Mouse (Mus musculus) midbrain, embryonic 15.5 days (tissue): Measurements from ENCODE around the gene Trp53tg5. TPM values are rescaled to one million over a fixed set of nuclear protein-coding genes. Genes with fewer than 3 reads are reported as not detected.
A peak's percentile ranks its signal among the peaks of the same experiment; 100 is the strongest.

ENCODE experiments used
- ATAC-seq: fragments of 200-750 bp; cut with Nextera tagmentation; replicated peaks from 2 replicates; pipeline ENCODE4 v1.8.0; 2017; ENCODE audit warnings: moderate TSS enrichment
- H3K27ac ChIP-seq: fragments of 300-500 bp; sonication (generic); 2 replicates; pipeline ENCODE4 v1.5.1; 2015; ENCODE audit warnings: mild to moderate bottlenecking, inconsistent platforms
- H3K27me3 ChIP-seq: fragments of 300-500 bp; sonication (generic); replicated peaks from 2 replicates; pipeline ENCODE4 v1.6.1; 2015; ENCODE audit warnings: inconsistent platforms
- H3K36me3 ChIP-seq: fragments of 300-500 bp; sonication (generic); replicated peaks from 2 replicates; pipeline ENCODE4 v1.6.1; 2015; ENCODE audit warnings: inconsistent platforms
- H3K4me1 ChIP-seq: fragments of 300-500 bp; sonication (generic); 2 replicates; pipeline ENCODE4 v1.6.1; 2015; ENCODE audit warnings: inconsistent platforms
- H3K4me2 ChIP-seq: fragments of 300-500 bp; sonication (generic); 2 replicates; pipeline ENCODE4 v1.6.1; 2015; ENCODE audit warnings: inconsistent platforms, mild to moderate bottlenecking, moderate library complexity
- H3K4me3 ChIP-seq: fragments of 300-500 bp; sonication (generic); 2 replicates; pipeline ENCODE4 v1.5.1; 2015; ENCODE audit warnings: mild to moderate bottlenecking, inconsistent platforms
- H3K9ac ChIP-seq: fragments of 300-500 bp; sonication (generic); 2 replicates; pipeline ENCODE4 v1.6.1; 2015; ENCODE audit warnings: mild to moderate bottlenecking, inconsistent platforms
- H3K9me3 ChIP-seq: fragments of 300-500 bp; sonication (generic); 2 replicates; pipeline ENCODE4 v1.6.1; 2016; ENCODE audit warnings: inconsistent platforms
- WGBS: fragments of 180-500 bp; shearing (Covaris S2); methylation state at CpG from one replicate; pipeline ENCODE4 v1.1.7; 2015; ENCODE audit warnings: mixed read lengths; 5-methylcytosine and 5-hydroxymethylcytosine counted together
- polyA plus RNA-seq: library from polyadenylated mRNA; unstranded; fragments of >200 nt; fragmentation: Nextera tagmentation; extraction: Ambion mirVana; gene quantifications from 2 replicates; pipeline ENCODE4 v1.2.1, GENCODE M21; 2015

The Trp53tg5 gene
- not detected in 2 replicates for polyA plus RNA-seq

- 89% methylated on average over 6 of the region's 6 CpGs for WGBS
- Histone ChIP-seq H3K27ac (no peak within 1 kb of the TSS), H3K4me3 (no peak within 1 kb of the TSS), H3K9ac (no peak within 1 kb of the TSS), H3K4me2 (no peak within 1 kb of the TSS), H3K36me3 (peaks cover 12% of the 10 kb centered on the region; the same call in 1 of the 2 replicates), H3K4me1 (no peaks in the 10 kb centered on the region), H3K9me3 (no peaks in the 10 kb centered on the region), H3K27me3 (no peaks in the 10 kb centered on the region)
- ATAC-seq = no peak
Observed at GRCm38 (mm10) chr2:164473624-164474023, at the start of gene Trp53tg5. Gene Trp53tg5, minus strand, starts transcription at chr2:164473724.

GRCm38 (mm10) chr2:164522280-164522679 lies 48.8 kb upstream of the Trp53tg5 start:
- 22% methylated on average over 8 of the region's 8 CpGs for WGBS
- Histone ChIP-seq H3K36me3 (no peaks in the 10 kb centered on the region), H3K27ac (no peak overlapping the region), H3K4me1 (no peaks in the 10 kb centered on the region), H3K27me3 (no peaks in the 10 kb centered on the region), H3K9ac (no peak overlapping the region), H3K9me3 (no peaks in the 10 kb centered on the region), H3K4me3 (no peak overlapping the region), H3K4me2 (no peak overlapping the region)
- ATAC-seq = no peak

- Histone ChIP-seq H3K27ac (no peak overlapping the region), H3K4me3 (no peak overlapping the region), H3K9ac (no peak overlapping the region), H3K27me3 (no peaks in the 10 kb centered on the region), H3K9me3 (no peaks in the 10 kb centered on the region), H3K36me3 (no peaks in the 10 kb centered on the region), H3K4me2 (no peak overlapping the region), H3K4me1 (no peaks in the 10 kb centered on the region)
- 18% methylated on average over 11 of the region's 11 CpGs for WGBS
- no peak for ATAC-seq
Observed at GRCm38 (mm10) chr2:164521841-164522240, 48.3 kb upstream of the Trp53tg5 start.

GRCm38 (mm10) chr2:164520782-164521181 lies 47.3 kb upstream of the Trp53tg5 start:
- no peaks in the 10 kb centered on the region for H3K4me1 ChIP-seq

GRCm38 (mm10) chr2:164519171-164519526 lies 45.6 kb upstream of the Trp53tg5 start:
- Histone ChIP-seq H3K36me3 (no peaks in the 10 kb centered on the region), H3K4me2 (no peak overlapping the region), H3K4me1 (no peaks in the 10 kb centered on the region), H3K27me3 (no peaks in the 10 kb centered on the region), H3K4me3 (no peak overlapping the region), H3K9me3 (no peaks in the 10 kb centered on the region), H3K9ac (no peak overlapping the region), H3K27ac (no peak overlapping the region)
- 77% methylated on average over 6 of the region's 6 CpGs for WGBS
- no peak for ATAC-seq

More at GRCm38 (mm10) chr2:164520782-164521181, 47.3 kb upstream of the Trp53tg5 start:
- Histone ChIP-seq H3K36me3 (no peaks in the 10 kb centered on the region), H3K9me3 (no peaks in the 10 kb centered on the region), H3K4me2 (no peak overlapping the region), H3K9ac (no peak overlapping the region), H3K27me3 (no peaks in the 10 kb centered on the region), H3K27ac (no peak overlapping the region), H3K4me3 (no peak overlapping the region)
- ATAC-seq = no peak
- WGBS = 17% methylated on average over 3 of the region's 3 CpGs

GRCm38 (mm10) chr2:164518266-164519170 lies 45.0 kb upstream of the Trp53tg5 start:
- no peaks in the 10 kb centered on the region for H3K27me3 ChIP-seq
- no peaks in the 10 kb centered on the region for H3K9me3 ChIP-seq
- H3K4me1 ChIP-seq = no peaks in the 10 kb centered on the region
- H3K4me3 ChIP-seq = no peak overlapping the region
- no peak overlapping the region for H3K4me2 ChIP-seq
- 0 out of 2 replicates have a peak overlapping the region, but pooled peaks have one; percentile 29 for H3K27ac ChIP-seq
- 55% methylated on average over 11 of the region's 11 CpGs for WGBS
- no peak overlapping the region for H3K9ac ChIP-seq
- no peaks in the 10 kb centered on the region for H3K36me3 ChIP-seq
- no peak for ATAC-seq

GRCm38 (mm10) chr2:164517485-164518221 lies 44.1 kb upstream of the Trp53tg5 start:
- Histone ChIP-seq H3K4me1 (no peaks in the 10 kb centered on the region), H3K4me2 (no peak overlapping the region), H3K4me3 (no peak overlapping the region), H3K9ac (no peak overlapping the region), H3K27me3 (no peaks in the 10 kb centered on the region), H3K36me3 (no peaks in the 10 kb centered on the region), H3K27ac (no peak overlapping the region), H3K9me3 (no peaks in the 10 kb centered on the region)
- no peak for ATAC-seq
- WGBS = 35% methylated on average over 10 of the region's 10 CpGs

- no peaks in the 10 kb centered on the region for H3K9me3 ChIP-seq
- WGBS = 84% methylated on average over 11 of the region's 11 CpGs
- no peak overlapping the region for H3K4me2 ChIP-seq
- no peaks in the 10 kb centered on the region for H3K4me1 ChIP-seq
- H3K27ac ChIP-seq = no peak overlapping the region
- H3K4me3 ChIP-seq = no peak overlapping the region
- ATAC-seq = no peak
- H3K27me3 ChIP-seq = no peaks in the 10 kb centered on the region
- no peak overlapping the region for H3K9ac ChIP-seq
- H3K36me3 ChIP-seq = no peaks in the 10 kb centered on the region
Observed at GRCm38 (mm10) chr2:164516592-164516991, 43.1 kb upstream of the Trp53tg5 start.

GRCm38 (mm10) chr2:164515897-164516296 lies 42.4 kb upstream of the Trp53tg5 start:
- H3K9ac ChIP-seq = no peak overlapping the region
- H3K9me3 ChIP-seq = no peaks in the 10 kb centered on the region
- H3K4me2 ChIP-seq = no peak overlapping the region
- no peaks in the 10 kb centered on the region for H3K36me3 ChIP-seq
- no peak for ATAC-seq
- H3K4me1 ChIP-seq = no peaks in the 10 kb centered on the region
- no peak overlapping the region for H3K27ac ChIP-seq
- WGBS = 80% methylated on average over 9 of the region's 9 CpGs
- H3K4me3 ChIP-seq = no peak overlapping the region
- no peaks in the 10 kb centered on the region for H3K27me3 ChIP-seq

- H3K9me3 ChIP-seq = no peaks in the 10 kb centered on the region
- H3K4me3 ChIP-seq = no peak overlapping the region
- no peak overlapping the region for H3K9ac ChIP-seq
- H3K4me2 ChIP-seq = no peak overlapping the region
- 82% methylated on average over 3 of the region's 3 CpGs for WGBS
- H3K36me3 ChIP-seq = no peaks in the 10 kb centered on the region
- no peak overlapping the region for H3K27ac ChIP-seq
- no peaks in the 10 kb centered on the region for H3K4me1 ChIP-seq
- no peaks in the 10 kb centered on the region for H3K27me3 ChIP-seq
- no peak for ATAC-seq
Observed at GRCm38 (mm10) chr2:164514916-164515315, 41.4 kb upstream of the Trp53tg5 start.

- H3K36me3 ChIP-seq = no peaks in the 10 kb centered on the region
- no peak for ATAC-seq
- 80% methylated on average over 8 of the region's 8 CpGs for WGBS
- no peaks in the 10 kb centered on the region for H3K4me1 ChIP-seq
- H3K9me3 ChIP-seq = no peaks in the 10 kb centered on the region
- no peak overlapping the region for H3K27ac ChIP-seq
- no peak overlapping the region for H3K4me3 ChIP-seq
- no peak overlapping the region for H3K4me2 ChIP-seq
- H3K27me3 ChIP-seq = no peaks in the 10 kb centered on the region
- H3K9ac ChIP-seq = no peak overlapping the region
Observed at GRCm38 (mm10) chr2:164513389-164513788, 39.9 kb upstream of the Trp53tg5 start.

GRCm38 (mm10) chr2:164512121-164512909 lies 38.8 kb upstream of the Trp53tg5 start:
- H3K27me3 ChIP-seq = no peaks in the 10 kb centered on the region
- 59% methylated on average over 12 of the region's 14 CpGs for WGBS
- no peaks in the 10 kb centered on the region for H3K36me3 ChIP-seq
- H3K9ac ChIP-seq = no peak overlapping the region
- ATAC-seq = no peak
- H3K4me3 ChIP-seq = no peak overlapping the region
- H3K4me2 ChIP-seq = no peak overlapping the region
- no peak overlapping the region for H3K27ac ChIP-seq
- H3K4me1 ChIP-seq = no peaks in the 10 kb centered on the region
- no peaks in the 10 kb centered on the region for H3K9me3 ChIP-seq
